Mouse (Mus musculus): ENCODE data around the gene Zkscan1.
"Not testable (repeated sequence)": the region's sequence is repeated elsewhere in the genome, so short reads cannot be mapped to it uniquely, and the experiment has no call there.

The Zkscan1 gene

GRCm38 (mm10) chr5:138084996-138085395 is at the start of gene Zkscan1:
Gene Zkscan1 (plus strand): TSS chr5:138085084.
- peak; percentile 67 for DNase-seq (ENCODE audit: extremely low spot score, low read depth, low spot score)

- not testable (repeated sequence) for DNase-seq (ENCODE audit: extremely low spot score, low read depth, low spot score)
These were observed 32.0 kb upstream of the Zkscan1 start, which contains the start of gene Smok3c for GRCm38 (mm10) chr5:138052894-138053293. Gene Smok3c (plus strand): TSS chr5:138053194.

GRCm38 (mm10) chr5:138073803-138074202 is 11.1 kb upstream of the Zkscan1 start:
- DNase-seq (ENCODE audit: extremely low spot score, low read depth, low spot score), result no peak

- no peak for DNase-seq (ENCODE audit: extremely low spot score, low read depth, low spot score)
These were observed 9.2 kb upstream of the Zkscan1 start for GRCm38 (mm10) chr5:138075684-138076083.

GRCm38 (mm10) chr5:138076148-138076547 is 8.7 kb upstream of the Zkscan1 start:
- DNase-seq (ENCODE audit: extremely low spot score, low read depth, low spot score), result no peak

GRCm38 (mm10) chr5:138080456-138080855 is 4.4 kb upstream of the Zkscan1 start:
- no peak for DNase-seq (ENCODE audit: extremely low spot score, low read depth, low spot score)

- no peak for DNase-seq (ENCODE audit: extremely low spot score, low read depth, low spot score)
These were observed 3.4 kb upstream of the Zkscan1 start for GRCm38 (mm10) chr5:138081446-138081845.

- DNase-seq (ENCODE audit: extremely low spot score, low read depth, low spot score), result no peak
These were observed 1.5 kb upstream of the Zkscan1 start for GRCm38 (mm10) chr5:138083318-138083900.

- DNase-seq (ENCODE audit: extremely low spot score, low read depth, low spot score), result no peak
These were observed 948 bp upstream of the Zkscan1 start for GRCm38 (mm10) chr5:138083936-138084335.

GRCm38 (mm10) chr5:138084507-138084906 is 377 bp upstream of the Zkscan1 start:
- no peak for DNase-seq (ENCODE audit: extremely low spot score, low read depth, low spot score)

GRCm38 (mm10) chr5:138085421-138085911 is 582 bp downstream of the Zkscan1 start:
- no peak for DNase-seq (ENCODE audit: extremely low spot score, low read depth, low spot score)

- no peak for DNase-seq (ENCODE audit: extremely low spot score, low read depth, low spot score)
These were observed 2.0 kb downstream of the Zkscan1 start for GRCm38 (mm10) chr5:138086842-138087241.

- no peak for DNase-seq (ENCODE audit: extremely low spot score, low read depth, low spot score)
These were observed 3.5 kb downstream of the Zkscan1 start for GRCm38 (mm10) chr5:138088366-138088765.

GRCm38 (mm10) chr5:138089108-138089551 is 4.2 kb downstream of the Zkscan1 start:
- no peak for DNase-seq (ENCODE audit: extremely low spot score, low read depth, low spot score)

GRCm38 (mm10) chr5:138090271-138090670 is 5.4 kb downstream of the Zkscan1 start:
- DNase-seq (ENCODE audit: extremely low spot score, low read depth, low spot score), result no peak

GRCm38 (mm10) chr5:138090737-138091136 is 5.9 kb downstream of the Zkscan1 start:
- no peak for DNase-seq (ENCODE audit: extremely low spot score, low read depth, low spot score)

GRCm38 (mm10) chr5:138092771-138093170 is 7.9 kb downstream of the Zkscan1 start:
- no peak for DNase-seq (ENCODE audit: extremely low spot score, low read depth, low spot score)

- DNase-seq (ENCODE audit: extremely low spot score, low read depth, low spot score), result no peak
These were observed 9.6 kb downstream of the Zkscan1 start for GRCm38 (mm10) chr5:138094474-138094873.

GRCm38 (mm10) chr5:138104976-138105375 is 20.1 kb downstream of the Zkscan1 start:
- no peak for DNase-seq (ENCODE audit: extremely low spot score, low read depth, low spot score)

GRCm38 (mm10) chr5:138107130-138107529 is 22.2 kb downstream of the Zkscan1 start:
- no peak for DNase-seq (ENCODE audit: extremely low spot score, low read depth, low spot score)

- DNase-seq (ENCODE audit: extremely low spot score, low read depth, low spot score), result not testable (repeated sequence)
These were observed 25.0 kb downstream of the Zkscan1 start for GRCm38 (mm10) chr5:138109847-138110396.
